Comparison of ENCODE assay signal across 8 mouse cellular contexts in the genomic region with DNA sequence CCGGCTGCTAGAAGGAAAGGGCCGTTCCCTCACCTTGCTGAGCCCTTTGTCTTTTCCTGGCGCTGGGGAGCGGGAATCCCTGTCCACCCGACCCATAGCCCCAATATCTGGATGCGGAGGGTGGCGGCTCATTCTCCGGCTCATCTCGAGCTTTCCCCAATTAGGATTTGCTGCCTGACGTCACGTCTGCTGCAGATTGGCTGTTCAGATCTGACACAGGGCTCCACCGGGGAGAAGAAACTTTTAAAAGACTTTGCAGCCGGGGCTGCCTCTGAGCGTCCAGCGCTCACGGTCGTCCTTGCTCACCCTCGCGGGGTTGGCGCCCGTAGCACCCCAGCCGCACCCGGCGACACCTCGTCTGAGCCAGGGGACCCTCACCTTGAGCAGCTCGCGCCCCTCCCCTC. TPM values are rescaled to one million over a fixed set of nuclear protein-coding genes. Genes with fewer than 3 reads are reported as not detected.
DNase-seq lines count a peak whose midpoint lies in the region; ATAC-seq and TF ChIP-seq lines count a peak whose summit lies in the region.

TSS of gene Ltbp1 (plus strand) at position 288 of the 404 bp plus-strand sequence.

- peaks cover 9% of the 10 kb centered on the region for H3K4me1 ChIP-seq in E14TG2a.4 (replicated peaks; ENCODE audit: low read depth, low read length)
- H3K4me1 ChIP-seq in forebrain, embryonic 13.5 days: peaks cover 12% of the 10 kb centered on the region; the same call in 1 of the 2 replicates
- 0 out of 2 replicates have a peak, but pooled peaks cover 4% of the 10 kb centered on the region for H3K4me1 ChIP-seq in heart, postnatal 0 days (ENCODE audit: control insufficient read depth, insufficient read depth)
- no peaks in the 10 kb centered on the region for H3K4me1 ChIP-seq in lung, adult 2 months (ENCODE audit: control insufficient read depth, insufficient read depth, low read length)
- H3K4me1 ChIP-seq in neural tube, embryonic 15.5 days: peaks cover 10% of the 10 kb centered on the region

- peaks cover 21% of the 10 kb centered on the region for H3K27me3 ChIP-seq in E14TG2a.4 (ENCODE audit: insufficient read depth, low read length)
- H3K27me3 ChIP-seq in forebrain, embryonic 13.5 days: peaks cover 12% of the 10 kb centered on the region; the same call in 1 of the 2 replicates
- no peaks in the 10 kb centered on the region for H3K27me3 ChIP-seq in heart, postnatal 0 days (ENCODE audit: control insufficient read depth, insufficient read depth, low read length)
- peaks cover 6% of the 10 kb centered on the region for H3K27me3 ChIP-seq in neural tube, embryonic 15.5 days (replicated peaks)

- peak within 1 kb of the TSS; percentile 44 for H3K27ac ChIP-seq in forebrain, embryonic 13.5 days
- peak within 1 kb of the TSS; percentile 82 for H3K27ac ChIP-seq in heart, postnatal 0 days (ENCODE audit: low read depth)
- peak within 1 kb of the TSS; percentile 29 for H3K27ac ChIP-seq in neural tube, embryonic 15.5 days (replicated peaks)

- DNase-seq in adrenal gland, postnatal 14 days: peak; percentile 65
- peak; percentile 69 for DNase-seq in heart, postnatal 0 days (ENCODE audit: low spot score)
- peak; percentile 79 for DNase-seq in kidney, postnatal 14 days
- DNase-seq in lung, adult 2 months: no peak
- DNase-seq in urinary bladder, adult 2 months (ENCODE audit: low spot score): peak; percentile 51

- peak within 1 kb of the TSS; percentile 99 for H3K4me3 ChIP-seq in E14TG2a.4 (replicated peaks; ENCODE audit: low read length)
- peak within 1 kb of the TSS; percentile 80 for H3K4me3 ChIP-seq in forebrain, embryonic 13.5 days
- H3K4me3 ChIP-seq in heart, postnatal 0 days (ENCODE audit: low read depth, low read length): peak within 1 kb of the TSS; percentile 83
- H3K4me3 ChIP-seq in lung, adult 2 months (replicated peaks; ENCODE audit: extremely low read depth, low read depth, low read length): peak within 1 kb of the TSS; percentile 73
- peak within 1 kb of the TSS; percentile 72 for H3K4me3 ChIP-seq in neural tube, embryonic 15.5 days (replicated peaks)

- no peak for TF ChIP-seq CTCF in E14TG2a.4 (conservative IDR thresholded peaks at IDR 0.05; ENCODE audit: low read length)
- no peak for TF ChIP-seq CTCF in heart, postnatal 0 days (IDR thresholded peaks at IDR 0.05; ENCODE audit: low read depth)
- TF ChIP-seq CTCF in lung, adult 2 months (IDR thresholded peaks at IDR 0.05; ENCODE audit: insufficient read depth, low read length): no peak

- H3K9ac ChIP-seq in forebrain, embryonic 13.5 days: peak within 1 kb of the TSS; percentile 80
- peak within 1 kb of the TSS; percentile 76 for H3K9ac ChIP-seq in heart, postnatal 0 days (replicated peaks; ENCODE audit: low read depth, low read length)
- H3K9ac ChIP-seq in neural tube, embryonic 15.5 days (replicated peaks): peak within 1 kb of the TSS; percentile 57

- H3K9me3 ChIP-seq in E14TG2a.4 (ENCODE audit: low read length): no peaks in the 10 kb centered on the region
- no peaks in the 10 kb centered on the region for H3K9me3 ChIP-seq in forebrain, embryonic 13.5 days (replicated peaks)
- H3K9me3 ChIP-seq in heart, postnatal 0 days (replicated peaks; ENCODE audit: control insufficient read depth, low read length): no peaks in the 10 kb centered on the region
- H3K9me3 ChIP-seq in neural tube, embryonic 15.5 days (replicated peaks): no peaks in the 10 kb centered on the region

- H3K4me2 ChIP-seq in forebrain, embryonic 13.5 days: peak within 1 kb of the TSS; percentile 99
- peak within 1 kb of the TSS; percentile 87 for H3K4me2 ChIP-seq in heart, postnatal 0 days (ENCODE audit: low read depth, low read length)
- peak within 1 kb of the TSS; percentile 97 for H3K4me2 ChIP-seq in neural tube, embryonic 15.5 days

- peak; percentile 60; the same call in 1 of the 2 replicates for TF ChIP-seq POLR2A in lung, adult 2 months (IDR thresholded peaks at IDR 0.05; ENCODE audit: borderline replicate concordance, extremely low read depth, low read depth, low read length)

- no peaks in the 10 kb centered on the region for H3K36me3 ChIP-seq in E14TG2a.4 (ENCODE audit: insufficient read depth, low read length)
- H3K36me3 ChIP-seq in forebrain, embryonic 13.5 days (ENCODE audit: poor library complexity, severe bottlenecking): no peaks in the 10 kb centered on the region
- no peaks in the 10 kb centered on the region for H3K36me3 ChIP-seq in heart, postnatal 0 days (replicated peaks; ENCODE audit: control insufficient read depth, insufficient read depth, low read length)
- no peaks in the 10 kb centered on the region for H3K36me3 ChIP-seq in neural tube, embryonic 15.5 days

- ATAC-seq in forebrain, embryonic 13.5 days: peak; percentile 89
- peak; percentile 75 for ATAC-seq in heart, postnatal 0 days (ENCODE audit: insufficient read depth, low read depth)
- ATAC-seq in neural tube, embryonic 15.5 days (ENCODE audit: low FRiP score): peak; percentile 87

- no peak for TF ChIP-seq EP300 in heart, postnatal 0 days (IDR thresholded peaks at IDR 0.05; ENCODE audit: low read depth)

- under 1% methylated on average over 25 of the region's 27 CpGs for WGBS in forebrain, embryonic 13.5 days
- under 1% methylated on average over 25 of the region's 27 CpGs for WGBS in heart, postnatal 0 days
- WGBS in lung, adult 2 months: under 1% methylated on average over 25 of the region's 27 CpGs
- WGBS in neural tube, embryonic 15.5 days: 1% methylated on average over 25 of the region's 27 CpGs

RNA-seq across cellular contexts. Expression of gene Ltbp1, which starts in this region (rescaled TPM):
- total RNA-seq in adrenal gland, postnatal 14 days (2021): 12.7 and 15.8 TPM in 2 replicates
- polyA plus RNA-seq in forebrain, embryonic 13.5 days (2015; fragmentation: Nextera tagmentation; extraction: Ambion mirVana): 3.0 and 3.7 TPM in 2 replicates
- 43.0 and 72.9 TPM in 2 replicates for total RNA-seq in heart, postnatal 0 days (2014; rRNA removed; ENCODE audit: low replicate concordance)
- 11.7 and 11.8 TPM in 2 replicates for polyA plus RNA-seq in heart, postnatal 0 days (2015; fragmentation: Nextera tagmentation; extraction: Ambion mirVana)
- polyA plus RNA-seq in lung, adult 2 months (2012; rRNA removed): 20.3 and 27.7 TPM in 2 replicates
- 3.6 and 6.0 TPM in 2 replicates for polyA plus RNA-seq in neural tube, embryonic 15.5 days (2015; fragmentation: Nextera tagmentation; extraction: Ambion mirVana)
- polyA plus RNA-seq in urinary bladder, adult 2 months (2012; rRNA removed): 26.4 and 44.6 TPM in 2 replicates

Comparison
In these comparisons a context has a peak if more than half of its experiments do, and no peak if none do; other contexts are left out.
1. H3K27ac ChIP-seq: peak in every context shown above with its lines; median percentile 82 in heart, postnatal 0 days; 44 in forebrain, embryonic 13.5 days; 29 in neural tube, embryonic 15.5 days.